Mouse (Mus musculus) thymus, adult 2 months (tissue): ENCODE results near the gene Gm10717.
"Not testable (repeated sequence)": the region's sequence is repeated elsewhere in the genome, so short reads cannot be mapped to it uniquely, and the experiment has no call there.

Source experiments
- CTCF ChIP-seq: fragments of 200-500 bp; IDR thresholded peaks from 2 replicates; pipeline ENCODE4 v1.5.1; 2012; ENCODE audit warnings: mild to moderate bottlenecking, control low read depth, low read length, moderate library complexity, borderline replicate concordance; ENCODE audit not compliant: control insufficient read depth, poor library complexity, insufficient read depth; ENCODE audit errors: extremely low read depth
- POLR2A ChIP-seq: fragments of 200-500 bp; IDR thresholded peaks from 2 replicates; pipeline ENCODE4 v1.6.1; 2012; ENCODE audit warnings: mild to moderate bottlenecking, low read length, control low read depth, moderate library complexity; ENCODE audit not compliant: control insufficient read depth, poor library complexity, insufficient read depth; ENCODE audit errors: extremely low read depth

DNA sequence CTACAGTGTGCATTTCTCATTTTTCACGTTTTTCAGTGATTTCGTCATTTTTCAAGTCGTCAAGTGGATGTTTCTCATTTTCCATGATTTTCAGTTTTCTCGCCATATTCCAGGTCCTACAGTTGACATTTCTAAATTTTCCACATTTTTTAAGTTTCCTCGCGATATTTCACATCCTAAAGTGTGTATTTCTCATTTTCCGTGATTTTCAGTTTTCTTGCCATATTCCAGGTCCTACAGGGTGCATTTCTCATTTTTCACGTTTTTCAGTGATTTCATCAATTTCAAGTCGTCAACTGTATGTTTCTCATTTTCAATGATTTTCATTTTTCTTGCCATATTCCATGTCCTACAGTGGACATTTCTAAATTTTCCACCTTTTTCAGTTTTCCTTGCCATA, 8.1 kb upstream of the Gm10717 start, which contains the start of gene Gm10719:
- not testable (repeated sequence) for TF ChIP-seq CTCF, POLR2A
